Mouse (Mus musculus) kidney, adult 2 months (tissue): Measurements from ENCODE around the gene Ell. TPM values are rescaled to one million over a fixed set of nuclear protein-coding genes. Genes with fewer than 3 reads are reported as not detected.

Source experiments
- DNase-seq: peaks from one replicate; pipeline ENCODE4 v3.0.0; 2021
- H3K27ac ChIP-seq: fragments of 200-500 bp; 2 replicates; pipeline ENCODE4 v1.5.1; 2012; ENCODE audit warnings: low read depth, low read length, control low read depth, inconsistent platforms; ENCODE audit not compliant: insufficient read depth
- H3K27me3 ChIP-seq: fragments of 200-500 bp; replicated peaks from 2 replicates; pipeline ENCODE4 v1.6.1; 2012; ENCODE audit warnings: mild to moderate bottlenecking, moderate library complexity, low read length, inconsistent platforms; ENCODE audit not compliant: control insufficient read depth, insufficient read depth
- H3K36me3 ChIP-seq: fragments of 200-500 bp; 2 replicates; pipeline ENCODE4 v1.6.1; 2012; ENCODE audit warnings: mild to moderate bottlenecking, moderate library complexity, low read length, inconsistent platforms; ENCODE audit not compliant: control insufficient read depth, insufficient read depth
- H3K4me1 ChIP-seq: fragments of 200-500 bp; 2 replicates; pipeline ENCODE4 v1.6.1; 2011; ENCODE audit warnings: low read length; ENCODE audit not compliant: control insufficient read depth, insufficient read depth
- H3K4me3 ChIP-seq: fragments of 200-500 bp; 2 replicates; pipeline ENCODE4 v1.5.1; 2011; ENCODE audit warnings: mild to moderate bottlenecking, low read depth, low read length, control low read depth; ENCODE audit not compliant: insufficient read depth
- CTCF ChIP-seq: fragments of 200-500 bp; conservative IDR thresholded peaks from 2 replicates; pipeline ENCODE4 v1.5.1; 2011; ENCODE audit warnings: low read depth, mild to moderate bottlenecking, control low read depth, low read length, moderate library complexity, mixed read lengths; ENCODE audit not compliant: insufficient read depth, insufficient read length
- POLR2A ChIP-seq: fragments of 200-500 bp; IDR thresholded peaks from one replicate; pipeline ENCODE4 v1.6.1; 2011; ENCODE audit warnings: low read depth, low read length, control low read depth
- WGBS: fragments of 180-500 bp; shearing (Covaris S2); methylation state at CpG from one replicate; pipeline ENCODE4 v1.1.7; 2018; 5-methylcytosine and 5-hydroxymethylcytosine counted together
- polyA plus RNA-seq: library from polyadenylated mRNA; depleted of rRNA; stranded (reverse); fragments of >200 nt; gene quantifications from 2 replicates; pipeline ENCODE4 v1.2.3, GENCODE M21; 2012; rRNA removed

The Ell gene
- polyA plus RNA-seq, 1 experiment: 16.4 TPM

DNA sequence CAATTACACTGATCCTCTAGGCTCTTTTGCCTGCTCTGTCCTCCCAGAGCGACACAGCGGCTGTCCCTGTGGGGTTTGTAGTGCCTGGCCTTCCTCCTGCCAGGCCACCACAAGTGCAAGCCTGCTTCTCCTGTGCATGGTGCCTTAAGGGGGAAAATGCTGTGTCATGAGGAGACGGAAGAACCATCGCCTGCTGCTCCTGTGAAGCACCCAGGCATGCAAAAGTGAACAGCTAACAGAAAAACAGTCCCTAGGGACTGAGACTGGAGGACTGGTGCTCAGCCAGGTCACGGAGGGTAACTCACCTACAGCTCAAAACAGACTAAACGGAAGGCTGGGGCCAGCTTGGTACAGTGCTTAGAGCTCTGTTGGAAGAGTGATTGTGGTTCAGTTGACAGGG, 96.3 kb downstream of the Ell start:
- peak; percentile 86 for DNase-seq

DNA sequence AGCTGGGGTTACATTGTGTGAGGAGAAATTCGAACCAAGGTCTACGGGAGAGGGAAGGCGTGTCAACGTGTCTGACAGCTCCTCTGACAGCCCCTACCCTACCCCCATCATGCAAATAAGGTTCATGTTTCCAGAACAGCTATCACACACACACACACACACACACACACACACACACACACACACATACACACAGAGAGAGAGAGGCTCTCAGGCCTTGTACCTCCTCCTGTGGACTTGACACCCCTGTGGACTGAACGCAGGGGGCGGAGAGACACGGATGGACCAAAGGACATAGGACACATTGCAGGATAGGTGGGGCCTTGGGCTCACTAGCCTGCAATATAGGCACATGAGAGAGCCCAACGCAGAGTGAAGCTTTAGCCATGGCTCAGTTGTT, 97.6 kb downstream of the Ell start:
- no peak for TF ChIP-seq CTCF
- TF ChIP-seq POLR2A: no peak
- Histone ChIP-seq H3K4me3 (no peak overlapping the region), H3K27me3 (no peaks in the 10 kb centered on the region), H3K36me3 (no peaks in the 10 kb centered on the region), H3K4me1 (peaks cover 53% of the 10 kb centered on the region), H3K27ac (peak overlapping the region; percentile 1; the same call in 1 of the 2 replicates)
- peak; percentile 76 for DNase-seq
- WGBS: 49% methylated on average over 8 of the region's 8 CpGs

More for the DNA sequence above, 96.3 kb downstream of the Ell start:
- no peaks in the 10 kb centered on the region for H3K36me3 ChIP-seq
- H3K27ac ChIP-seq: peak overlapping the region; percentile 78
- TF ChIP-seq POLR2A (no peak), CTCF (no peak)
- no peaks in the 10 kb centered on the region for H3K27me3 ChIP-seq
- WGBS: 36% methylated on average over 6 of the region's 6 CpGs
- no peak overlapping the region for H3K4me3 ChIP-seq
- peaks cover 55% of the 10 kb centered on the region for H3K4me1 ChIP-seq

DNA sequence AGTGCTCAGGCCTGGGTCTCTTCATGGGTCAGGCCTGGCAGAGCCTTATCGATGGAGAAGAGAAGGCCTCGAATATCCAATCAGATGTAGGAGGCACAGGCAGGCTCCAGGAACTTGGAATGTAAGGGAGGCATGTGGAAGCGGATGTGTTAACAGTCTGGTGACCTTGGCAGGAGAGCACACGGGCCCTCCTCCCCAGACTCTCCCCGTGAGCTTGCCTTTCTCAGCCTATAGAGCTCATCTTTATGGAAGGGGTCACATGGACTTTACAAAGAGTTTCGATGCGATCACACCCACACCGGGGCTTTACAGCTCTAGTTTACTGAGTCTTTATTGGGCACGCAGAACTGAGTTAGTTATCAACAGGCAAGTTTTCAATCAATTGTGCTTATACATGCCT, 99.5 kb downstream of the Ell start:
- no peak overlapping the region for H3K4me3 ChIP-seq
- H3K4me1 ChIP-seq: peaks cover 42% of the 10 kb centered on the region
- no peak for DNase-seq
- H3K36me3 ChIP-seq: no peaks in the 10 kb centered on the region
- no peaks in the 10 kb centered on the region for H3K27me3 ChIP-seq
- TF ChIP-seq POLR2A (no peak), CTCF (no peak)
- 61% methylated on average over 9 of the region's 9 CpGs for WGBS
- H3K27ac ChIP-seq: 0 out of 2 replicates have a peak overlapping the region, but pooled peaks have one; percentile 12

Other genes with a start within 250 kb of the Ell start
- gene Ddx49, start 237.0 kb upstream of the Ell start, polyA plus RNA-seq: 38.8 and 42.0 TPM in 2 replicates
- 277 and 300 TPM in 2 replicates for gene Cope, start 236.9 kb upstream of the Ell start, polyA plus RNA-seq
- 0.58 and 0.66 TPM in 2 replicates for gene Cers1, start 223.7 kb upstream of the Ell start, polyA plus RNA-seq
- gene Gdf1, start 209.6 kb upstream of the Ell start, polyA plus RNA-seq: 0.08 TPM in 1 of 2 replicates, not detected in the other
- 25.8 and 27.4 TPM in 2 replicates for gene Upf1, start 186.2 kb upstream of the Ell start, polyA plus RNA-seq
- gene Comp, start 165.9 kb upstream of the Ell start, polyA plus RNA-seq: 1.6 and 2.8 TPM in 2 replicates
- gene Crtc1, start 99.9 kb upstream of the Ell start, polyA plus RNA-seq: 16.8 and 18.1 TPM in 2 replicates
- 20.2 and 29.7 TPM in 2 replicates for gene Klhl26, start 62.5 kb upstream of the Ell start, polyA plus RNA-seq
- 0.20 and 0.44 TPM in 2 replicates for gene Tmem59l, start 52.1 kb upstream of the Ell start, polyA plus RNA-seq
- gene Crlf1, start 46.3 kb upstream of the Ell start, polyA plus RNA-seq: 2.6 TPM in 2 replicates
- gene Rex1bd, start 32.7 kb upstream of the Ell start, polyA plus RNA-seq: 161 and 177 TPM in 2 replicates
- gene Uba52, start 28.7 kb upstream of the Ell start, polyA plus RNA-seq: 620 and 835 TPM in 2 replicates
- gene Fkbp8, start 11.7 kb upstream of the Ell start, polyA plus RNA-seq: 320 and 410 TPM in 2 replicates
- gene Kxd1, start 11.5 kb upstream of the Ell start, polyA plus RNA-seq: 151 TPM in 2 replicates
- gene Isyna1, start 54.9 kb downstream of the Ell start, polyA plus RNA-seq: 127 and 159 TPM in 2 replicates
- gene Ssbp4, start 69.4 kb downstream of the Ell start, polyA plus RNA-seq: 84.9 and 123 TPM in 2 replicates
- gene Lrrc25, start 76.7 kb downstream of the Ell start, polyA plus RNA-seq: 3.2 and 3.5 TPM in 2 replicates
- 11.2 and 17.8 TPM in 2 replicates for gene Gdf15, start 93.0 kb downstream of the Ell start, polyA plus RNA-seq
- 296 TPM in 2 replicates for gene Pgpep1, start 120.9 kb downstream of the Ell start, polyA plus RNA-seq
- 106 and 120 TPM in 2 replicates for gene Lsm4, start 133.8 kb downstream of the Ell start, polyA plus RNA-seq
- gene Jund, start 159.5 kb downstream of the Ell start, polyA plus RNA-seq: 158 and 201 TPM in 2 replicates
- gene Iqcn, start 164.0 kb downstream of the Ell start, polyA plus RNA-seq: 0.03 and 0.12 TPM in 2 replicates
- gene Gm3336, start 179.1 kb downstream of the Ell start, polyA plus RNA-seq: 0.61 and 0.99 TPM in 2 replicates
- gene Pde4c, start 184.3 kb downstream of the Ell start, polyA plus RNA-seq: 81.6 and 113 TPM in 2 replicates
- gene Rab3a, start 215.2 kb downstream of the Ell start, polyA plus RNA-seq: 29.7 and 31.1 TPM in 2 replicates
- gene Mpv17l2, start 221.5 kb downstream of the Ell start, polyA plus RNA-seq: 73.4 and 96.3 TPM in 2 replicates
- gene Pik3r2, start 237.3 kb downstream of the Ell start, polyA plus RNA-seq: 60.5 and 94.7 TPM in 2 replicates